Mouse (Mus musculus): ENCODE data around the gene Dcaf15. TPM values are rescaled to one million over a fixed set of nuclear protein-coding genes. Genes with fewer than 3 reads are reported as not detected.

The Dcaf15 gene
- polyA plus RNA-seq, 1 experiment from 2014 or later = 13.3 TPM

DNA sequence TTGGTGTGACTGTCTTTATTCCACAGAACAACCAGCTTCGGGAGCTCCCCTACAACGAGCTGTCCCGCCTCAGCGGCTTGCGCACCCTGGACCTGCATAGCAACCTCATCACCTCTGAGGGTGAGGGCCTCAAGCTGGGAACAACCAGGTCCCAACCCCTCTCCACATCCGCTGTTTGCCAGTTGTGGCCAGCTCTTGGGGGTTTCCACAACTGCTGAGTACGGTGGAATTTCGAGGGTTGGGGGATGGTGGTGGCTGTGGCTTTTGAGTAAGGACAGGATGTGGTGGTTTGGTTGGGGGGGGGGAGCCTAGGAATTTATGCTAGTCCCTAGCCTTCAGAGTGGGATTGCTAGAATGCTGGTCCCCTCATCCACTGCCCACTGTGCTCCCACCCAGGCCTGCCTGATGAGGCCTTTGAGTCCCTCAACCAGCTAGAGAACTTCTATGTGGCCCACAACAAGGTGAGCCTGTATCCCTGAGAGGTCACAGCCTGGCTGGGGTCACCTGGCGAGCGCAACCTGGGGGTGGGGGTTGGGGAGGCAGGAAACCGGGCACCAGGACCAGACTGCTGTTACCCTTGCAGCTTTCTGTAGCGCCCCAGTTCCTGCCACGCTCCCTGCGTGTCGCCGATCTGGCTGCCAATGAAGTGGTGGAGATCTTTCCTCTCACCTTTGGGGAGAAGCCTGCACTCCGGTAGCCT lies 22.8 kb upstream of the Dcaf15 start:
- Histone ChIP-seq H3K9me3 (no peaks in the 10 kb centered on the region), H3K4me3 (no peak overlapping the region), H3K4me1 (peaks cover 23% of the 10 kb centered on the region), H3K4me2 (replicated peaks) (peak overlapping the region; percentile 37), H3K36me3 (peaks cover 11% of the 10 kb centered on the region), H3K27ac (peak overlapping the region; percentile 63; the same call in 1 of the 2 replicates), H3K9ac (no peak overlapping the region), H3K27me3 (no peaks in the 10 kb centered on the region)
- WGBS = 46% methylated on average over 17 of the region's 17 CpGs
- peak; percentile 52; the same call in 1 of the 2 replicates for ATAC-seq (ENCODE audit: low FRiP score, low read depth)

DNA sequence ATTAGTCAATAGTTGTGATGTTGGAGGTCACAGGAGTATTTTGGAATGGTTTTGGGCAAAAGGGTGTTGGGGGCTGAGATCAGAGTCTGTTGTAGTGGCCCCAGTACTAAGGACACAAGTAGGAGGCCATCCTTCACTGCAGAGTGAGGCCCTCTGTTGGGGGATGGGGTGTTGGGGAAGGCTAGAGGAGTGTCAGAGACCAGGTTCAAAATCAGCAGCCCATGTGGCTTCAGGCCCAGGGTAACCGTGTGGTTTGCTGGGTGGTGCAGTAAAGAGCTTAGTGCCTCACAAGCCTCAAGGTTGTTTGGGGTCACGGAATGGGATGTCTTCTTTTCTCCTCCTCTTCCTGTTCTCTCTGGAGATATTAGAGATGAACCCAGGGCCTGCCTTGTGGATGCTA lies 22.2 kb upstream of the Dcaf15 start:
- 60% methylated on average over 2 of the region's 2 CpGs for WGBS
- no peak overlapping the region for H3K4me3 ChIP-seq

DNA sequence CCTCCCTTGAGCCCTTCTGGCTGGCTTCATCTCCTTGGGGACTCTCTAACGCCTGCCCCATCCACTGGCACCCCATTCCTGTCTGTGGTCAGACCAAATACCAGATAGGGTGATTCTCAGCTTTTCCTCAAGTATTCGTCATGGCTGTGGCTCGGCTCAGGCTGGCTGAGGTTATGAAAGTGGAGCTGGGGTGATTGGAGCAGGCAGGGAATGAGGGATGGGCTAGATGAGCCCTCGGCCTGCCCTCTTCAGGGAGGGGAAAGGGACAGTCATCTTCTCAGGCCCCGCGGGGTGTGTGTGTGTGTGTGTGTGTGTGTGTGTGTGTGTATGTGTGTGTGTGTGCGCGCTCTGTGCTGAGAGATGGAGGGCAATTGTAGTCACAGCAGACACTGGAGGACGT lies 21.1 kb upstream of the Dcaf15 start, which contains the start of gene Podnl1:
Gene Podnl1, plus strand, starts transcription at position 334 of the 400 bp plus-strand sequence.
- no peak for ATAC-seq (ENCODE audit: low FRiP score, low read depth)
- peaks cover 20% of the 10 kb centered on the region for H3K4me1 ChIP-seq
- H3K9me3 ChIP-seq = no peaks in the 10 kb centered on the region
- 60% methylated on average over 9 of the region's 9 CpGs for WGBS
- H3K9ac ChIP-seq = no peak within 1 kb of the TSS
- no peak within 1 kb of the TSS for H3K4me3 ChIP-seq
- H3K27ac ChIP-seq = 0 out of 2 replicates have a peak within 1 kb of the TSS, but pooled peaks have one; percentile 63
- no peaks in the 10 kb centered on the region for H3K36me3 ChIP-seq
- no peaks in the 10 kb centered on the region for H3K27me3 ChIP-seq
- H3K4me2 ChIP-seq (replicated peaks) = no peak within 1 kb of the TSS

More for the DNA sequence above, 22.2 kb upstream of the Dcaf15 start:
- peaks cover 5% of the 10 kb centered on the region for H3K36me3 ChIP-seq
- peaks cover 23% of the 10 kb centered on the region for H3K4me1 ChIP-seq
- ATAC-seq (ENCODE audit: low FRiP score, low read depth) = no peak
- H3K27me3 ChIP-seq = no peaks in the 10 kb centered on the region
- H3K9ac ChIP-seq = no peak overlapping the region
- H3K9me3 ChIP-seq = no peaks in the 10 kb centered on the region
- no peak overlapping the region for H3K4me2 ChIP-seq (replicated peaks)
- 0 out of 2 replicates have a peak overlapping the region, but pooled peaks have one; percentile 63 for H3K27ac ChIP-seq

DNA sequence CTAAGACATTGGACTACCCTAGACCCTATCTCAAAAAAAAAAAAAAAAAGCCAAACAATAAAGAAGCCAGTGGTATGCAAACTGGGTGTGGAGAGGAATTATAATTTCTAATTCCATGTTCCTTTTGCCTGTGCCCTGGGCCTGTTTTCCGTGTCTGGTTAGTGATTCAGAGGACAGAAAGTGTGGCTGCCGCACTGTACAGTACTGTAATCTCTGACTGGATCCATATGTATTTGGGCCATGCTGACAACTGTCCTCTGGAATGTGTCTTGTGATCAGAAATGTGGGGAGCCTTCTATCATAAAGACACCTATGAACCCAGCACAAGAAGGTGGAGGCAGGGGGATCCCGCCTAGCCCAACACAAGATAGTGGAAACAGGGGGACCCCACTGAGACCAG lies 17.6 kb upstream of the Dcaf15 start:
- WGBS = 84% methylated on average over 3 of the region's 3 CpGs
- H3K9me3 ChIP-seq = no peaks in the 10 kb centered on the region

DNA sequence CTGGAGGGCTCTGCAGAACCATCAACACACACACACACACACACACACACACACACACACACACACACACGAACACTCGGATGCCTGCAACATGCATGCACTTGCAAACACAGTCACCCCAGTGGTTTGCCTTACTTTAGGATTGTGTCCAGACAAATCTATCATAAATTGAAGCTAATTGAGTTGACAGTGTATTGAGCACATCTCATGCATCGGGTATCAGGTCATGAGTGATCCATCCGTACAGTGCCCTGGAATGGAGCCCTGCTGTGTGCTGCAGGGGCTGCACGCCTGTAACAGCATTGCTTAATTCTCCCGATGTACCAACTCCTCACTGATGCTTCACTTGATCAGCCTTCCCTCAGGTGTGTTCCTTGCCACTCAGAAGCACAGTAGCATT lies 11.1 kb upstream of the Dcaf15 start:
- no peak overlapping the region for H3K27ac ChIP-seq
- no peaks in the 10 kb centered on the region for H3K9me3 ChIP-seq
- ATAC-seq (ENCODE audit: low FRiP score, low read depth) = no peak
- no peaks in the 10 kb centered on the region for H3K4me1 ChIP-seq
- H3K4me2 ChIP-seq (replicated peaks) = no peak overlapping the region
- no peak overlapping the region for H3K9ac ChIP-seq
- no peaks in the 10 kb centered on the region for H3K27me3 ChIP-seq
- H3K36me3 ChIP-seq = no peaks in the 10 kb centered on the region
- no peak overlapping the region for H3K4me3 ChIP-seq
- WGBS = 86% methylated on average over 6 of the region's 6 CpGs

More for the DNA sequence above, 17.6 kb upstream of the Dcaf15 start:
- Histone ChIP-seq H3K9ac (no peak overlapping the region), H3K27me3 (no peaks in the 10 kb centered on the region), H3K27ac (no peak overlapping the region), H3K4me1 (peaks cover 4% of the 10 kb centered on the region; the same call in 1 of the 2 replicates), H3K36me3 (no peaks in the 10 kb centered on the region), H3K4me3 (no peak overlapping the region), H3K4me2 (replicated peaks) (no peak overlapping the region)
- no peak for ATAC-seq (ENCODE audit: low FRiP score, low read depth)

DNA sequence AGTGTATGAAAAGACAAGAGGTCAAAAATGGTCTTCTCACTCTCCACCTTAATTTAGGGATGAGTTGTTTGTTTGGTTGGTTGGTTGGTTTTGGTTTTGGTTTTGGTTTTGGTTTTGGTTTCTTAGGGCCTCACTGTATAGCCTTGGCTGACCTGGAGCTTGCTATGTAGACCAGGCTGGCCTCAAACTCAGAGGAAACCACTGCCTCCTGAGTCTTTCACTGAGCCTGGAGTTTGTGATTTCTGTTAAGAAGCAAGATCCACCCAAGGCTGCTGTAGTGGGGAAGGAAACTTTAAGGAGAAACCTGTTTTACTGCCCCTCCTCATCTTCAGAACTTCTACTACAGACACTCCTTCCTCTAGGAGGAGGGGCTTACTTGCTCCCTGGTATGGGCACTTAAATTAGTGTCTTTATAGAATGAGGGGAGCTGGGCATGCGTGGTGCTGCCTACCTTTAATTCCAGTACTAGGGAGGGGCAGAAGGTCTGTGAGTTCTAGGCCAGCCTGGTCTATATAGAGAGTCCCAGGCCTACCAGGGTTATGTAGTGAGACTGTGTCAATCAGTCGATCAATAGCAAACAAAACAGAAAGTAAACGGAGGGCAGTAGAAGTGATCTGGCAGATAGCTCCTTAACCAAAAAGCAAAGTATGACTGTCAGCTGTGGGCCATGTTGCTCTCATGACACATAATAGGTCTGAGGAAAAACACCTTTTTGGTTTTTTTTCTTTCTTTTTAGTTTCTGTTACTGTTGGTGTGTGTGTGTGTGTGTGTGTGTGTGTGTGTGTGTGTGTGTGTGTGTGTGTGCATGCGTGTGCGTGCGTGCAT lies 1.9 kb upstream of the Dcaf15 start:
- Histone ChIP-seq H3K27ac (no peak overlapping the region), H3K4me3 (no peak overlapping the region), H3K9me3 (no peaks in the 10 kb centered on the region), H3K27me3 (no peaks in the 10 kb centered on the region), H3K9ac (no peak overlapping the region), H3K4me1 (peaks cover 32% of the 10 kb centered on the region), H3K36me3 (peaks cover 12% of the 10 kb centered on the region), H3K4me2 (replicated peaks) (no peak overlapping the region)
- ATAC-seq (ENCODE audit: low FRiP score, low read depth) = no peak
- 94% methylated on average over 5 of the region's 6 CpGs for WGBS

DNA sequence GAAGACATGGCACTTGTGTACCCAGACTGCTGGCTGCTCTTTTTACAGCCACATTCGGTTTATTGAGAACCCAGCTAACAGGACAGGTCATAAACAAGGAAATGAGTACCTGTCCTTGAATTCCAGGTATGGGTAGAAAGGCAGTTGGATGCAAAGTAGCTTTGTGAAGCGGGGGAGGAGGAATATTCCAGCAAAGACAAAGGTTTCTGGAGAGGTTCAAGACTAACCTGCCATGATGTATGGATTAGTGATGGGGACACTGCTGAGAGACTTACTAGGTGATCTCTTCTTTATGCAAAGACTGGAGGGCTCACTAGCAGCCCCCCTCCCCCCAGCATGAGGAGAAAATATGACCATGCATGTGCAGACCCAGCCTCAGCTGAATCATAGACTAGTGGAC lies 1.1 kb upstream of the Dcaf15 start:
- Histone ChIP-seq H3K4me1 (peaks cover 32% of the 10 kb centered on the region), H3K4me3 (no peak overlapping the region), H3K27me3 (no peaks in the 10 kb centered on the region), H3K36me3 (peaks cover 18% of the 10 kb centered on the region), H3K9me3 (no peaks in the 10 kb centered on the region), H3K9ac (no peak overlapping the region), H3K27ac (no peak overlapping the region), H3K4me2 (replicated peaks) (no peak overlapping the region)
- ATAC-seq (ENCODE audit: low FRiP score, low read depth) = no peak
- 66% methylated on average over 2 of the region's 2 CpGs for WGBS

DNA sequence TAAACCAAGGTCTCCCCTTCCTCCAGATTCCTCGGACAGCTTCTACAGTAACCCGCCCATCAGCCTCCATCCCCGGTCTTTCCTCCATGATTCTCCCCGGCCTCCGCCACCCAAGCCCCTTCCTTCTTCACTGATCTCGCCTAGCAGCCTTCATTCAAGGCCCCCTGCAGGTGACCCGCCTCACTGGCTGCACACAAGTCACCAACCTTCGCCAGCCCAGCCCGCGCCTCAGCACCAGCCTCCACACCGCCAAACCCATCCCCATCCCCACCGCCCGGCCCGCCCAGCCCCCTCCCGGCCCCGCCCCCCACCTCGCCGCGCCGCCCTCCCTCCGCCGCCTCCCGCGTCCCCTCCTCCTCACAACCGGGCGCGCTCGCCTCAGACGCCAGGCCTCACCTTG lies 347 bp downstream of the Dcaf15 start:
- Histone ChIP-seq H3K9ac (peak overlapping the region; percentile 75), H3K4me2 (replicated peaks) (peak overlapping the region; percentile 80), H3K27ac (peak overlapping the region; percentile 80; the same call in 1 of the 2 replicates), H3K4me1 (peaks cover 32% of the 10 kb centered on the region), H3K4me3 (peak overlapping the region; percentile 61), H3K9me3 (no peaks in the 10 kb centered on the region), H3K36me3 (peaks cover 27% of the 10 kb centered on the region), H3K27me3 (no peaks in the 10 kb centered on the region)
- 0% methylated on average over 18 of the region's 29 CpGs for WGBS
- ATAC-seq (ENCODE audit: low FRiP score, low read depth) = peak; percentile 78

DNA sequence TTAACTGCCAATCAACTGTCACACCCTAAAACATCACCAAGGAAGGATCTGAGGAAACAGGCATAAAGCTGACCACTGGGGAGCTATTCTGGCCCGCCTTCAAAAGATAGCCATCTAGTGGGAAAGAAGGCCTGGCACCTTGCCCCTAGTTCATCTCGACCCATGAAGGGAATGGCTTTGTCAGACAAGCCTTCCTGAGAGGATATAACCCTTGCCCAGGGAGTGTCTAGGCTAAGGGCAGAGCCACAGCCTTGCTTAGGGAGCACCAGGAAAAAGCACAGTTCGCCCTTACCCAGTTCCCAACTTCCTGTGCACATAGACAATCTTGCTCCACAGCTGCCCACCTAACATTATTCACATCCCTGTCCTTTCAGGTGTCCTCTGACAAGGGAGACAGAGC lies 967 bp downstream of the Dcaf15 start:
- Histone ChIP-seq H3K9ac (peak overlapping the region; percentile 75), H3K36me3 (peaks cover 33% of the 10 kb centered on the region), H3K4me3 (peak overlapping the region; percentile 61), H3K4me2 (replicated peaks) (peak overlapping the region; percentile 80), H3K4me1 (peaks cover 32% of the 10 kb centered on the region), H3K9me3 (no peaks in the 10 kb centered on the region), H3K27ac (no peak overlapping the region), H3K27me3 (no peaks in the 10 kb centered on the region)
- ATAC-seq (ENCODE audit: low FRiP score, low read depth) = no peak
- 46% methylated on average over 3 of the region's 3 CpGs for WGBS

DNA sequence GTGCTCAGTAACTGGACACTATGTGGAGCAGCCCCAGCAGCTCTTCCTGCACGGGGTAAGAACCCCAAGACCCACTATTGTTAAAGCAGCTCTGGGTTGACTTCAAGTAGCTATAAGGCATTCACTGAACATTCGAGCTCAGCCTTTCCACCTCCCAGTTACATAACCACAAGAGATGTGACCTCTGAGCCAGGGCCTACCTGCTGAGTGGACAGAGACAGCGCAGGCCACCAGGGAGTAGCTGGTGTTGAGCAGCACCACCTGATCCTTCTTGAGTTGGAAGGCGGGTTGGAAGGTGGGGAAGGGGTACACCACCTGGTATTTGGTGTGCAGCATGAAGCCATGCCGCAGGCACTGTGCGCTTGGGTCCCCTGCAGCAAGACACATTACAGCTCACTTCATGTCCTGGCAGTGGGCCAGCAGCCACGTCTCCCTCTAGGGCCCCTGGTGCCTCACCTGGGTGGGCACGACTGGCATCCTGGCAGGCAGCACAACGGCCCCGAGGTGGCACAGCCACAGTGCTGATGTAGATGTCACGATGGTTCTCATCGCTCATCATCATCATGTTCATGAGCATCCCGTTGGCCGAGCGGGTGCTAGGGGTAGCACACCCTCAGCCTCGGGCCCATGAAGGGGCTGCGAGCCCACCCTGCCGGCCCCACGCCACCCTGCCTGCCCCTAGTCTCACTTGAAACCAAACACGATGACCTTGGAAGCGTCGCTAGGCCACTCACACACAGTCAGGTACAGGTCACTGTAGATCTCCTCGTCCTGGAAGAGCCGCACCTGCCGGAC lies 2.9 kb downstream of the Dcaf15 start:
- Histone ChIP-seq H3K27ac (no peak overlapping the region), H3K9ac (no peak overlapping the region), H3K4me2 (replicated peaks) (no peak overlapping the region), H3K27me3 (no peaks in the 10 kb centered on the region), H3K4me3 (no peak overlapping the region), H3K9me3 (no peaks in the 10 kb centered on the region), H3K36me3 (peaks cover 52% of the 10 kb centered on the region), H3K4me1 (peaks cover 32% of the 10 kb centered on the region)
- ATAC-seq (ENCODE audit: low FRiP score, low read depth) = no peak
- 93% methylated on average over 25 of the region's 25 CpGs for WGBS

DNA sequence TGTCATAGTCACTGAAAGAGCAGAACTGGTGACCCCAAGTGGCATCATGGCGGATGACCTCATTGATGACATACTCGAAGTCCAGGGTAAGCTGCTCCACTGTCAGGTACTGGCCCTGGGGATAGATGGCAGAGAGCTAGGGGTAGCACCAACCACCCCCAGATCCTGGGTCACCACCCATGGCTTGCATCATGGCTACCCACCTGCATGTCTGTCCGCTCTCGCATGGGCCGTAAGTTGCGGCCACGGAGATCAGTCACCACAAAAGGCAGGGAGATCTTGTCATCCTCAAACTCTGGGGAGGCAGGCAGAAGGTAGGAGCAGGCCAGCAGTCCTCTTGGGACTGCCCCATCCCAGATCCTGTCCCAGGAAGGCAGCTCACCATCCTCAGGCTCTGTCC lies 6.2 kb downstream of the Dcaf15 start:
- H3K4me2 ChIP-seq (replicated peaks) = no peak overlapping the region
- no peaks in the 10 kb centered on the region for H3K27me3 ChIP-seq
- whole genome bisulfite sequencing = 94% methylated on average over 7 of the region's 7 CpGs
- no peak for ATAC-seq (ENCODE audit: low FRiP score, low read depth)
- no peak overlapping the region for H3K27ac ChIP-seq
- peaks cover 19% of the 10 kb centered on the region for H3K4me1 ChIP-seq
- no peak overlapping the region for H3K4me3 ChIP-seq
- peaks cover 85% of the 10 kb centered on the region for H3K36me3 ChIP-seq
- H3K9me3 ChIP-seq = no peaks in the 10 kb centered on the region
- H3K9ac ChIP-seq = no peak overlapping the region

DNA sequence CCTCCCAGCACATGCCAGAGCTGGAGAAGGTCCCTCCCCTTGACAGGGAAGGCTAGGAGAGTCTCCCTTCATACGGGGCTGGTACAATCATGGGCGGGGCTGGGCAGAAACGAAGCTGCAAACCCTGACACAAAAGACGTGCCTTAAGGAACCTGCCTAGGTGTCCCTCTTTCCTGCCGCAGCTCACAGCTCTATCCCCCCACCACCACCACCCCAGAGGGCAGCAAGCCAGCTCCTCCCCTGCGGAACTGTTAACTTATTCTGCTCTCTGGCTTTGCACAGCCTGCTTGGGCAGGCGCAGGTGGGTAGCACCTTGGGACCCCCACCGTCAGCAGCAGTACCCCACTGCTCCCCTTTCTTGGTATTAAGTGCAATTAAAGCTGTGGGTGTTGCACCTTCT lies 8.5 kb downstream of the Dcaf15 start:
- Histone ChIP-seq H3K4me1 (no peaks in the 10 kb centered on the region), H3K27me3 (no peaks in the 10 kb centered on the region), H3K4me3 (no peak overlapping the region), H3K36me3 (peaks cover 93% of the 10 kb centered on the region), H3K9me3 (no peaks in the 10 kb centered on the region), H3K4me2 (replicated peaks) (no peak overlapping the region), H3K9ac (no peak overlapping the region), H3K27ac (no peak overlapping the region)
- WGBS = 73% methylated on average over 8 of the region's 8 CpGs
- no peak for ATAC-seq (ENCODE audit: low FRiP score, low read depth)
